Mouse (Mus musculus): Measurements from ENCODE around the gene Drc7.

The Drc7 gene

GRCm38 (mm10) chr8:95127658-95128057, 72.8 kb downstream of the Drc7 start:
- in situ Hi-C loops (cut with MboI, MseI), result no loop called here

Data from T-helper 1 cell (primary cell).